Mouse (Mus musculus) gastrocnemius, adult 2 months (tissue): Measurements from ENCODE around the gene Mrpl43. TPM values are rescaled to one million over a fixed set of nuclear protein-coding genes. Genes with fewer than 3 reads are reported as not detected.
A peak's percentile ranks its signal among the peaks of the same experiment; 100 is the strongest.

ENCODE experiments used
- DNase-seq: peaks from one replicate; pipeline ENCODE4 v3.0.0; 2022
- H3K27ac ChIP-seq: fragments of 200-600 bp; 2 replicates; pipeline ENCODE4 v1.8.1; 2022; ENCODE audit warnings: mild to moderate bottlenecking
- H3K4me3 ChIP-seq: fragments of 200-600 bp; 2 replicates; pipeline ENCODE4 v1.8.1; 2022; ENCODE audit warnings: mild to moderate bottlenecking, moderate library complexity
- CTCF ChIP-seq: fragments of 200-600 bp; IDR thresholded peaks from 2 replicates; pipeline ENCODE4 v1.8.1; 2022; ENCODE audit warnings: antibody characterized with exemption, mild to moderate bottlenecking, moderate library complexity
- intact Hi-C: fragments of 180-260 bp; cut with DNase I; formaldehyde crosslinking; loops from one replicate; pipeline ENCODE4 v1.15.1; 2025
- long read RNA-seq, 2 experiments: library from polyadenylated mRNA; stranded (forward); transcript quantifications; one replicate each; pipeline ENCODE4 v2.0.0; 2021
- total RNA-seq, 2 experiments: library from RNA; stranded (reverse); gene quantifications; 2 replicates each; pipeline ENCODE4 v1.2.3; 2021

Gene Mrpl43
- total RNA-seq, result 10 to 100 TPM; 31.0 to 42.5 TPM
- long read RNA-seq, experiment 1, transcript Mrpl43-201 (3 exons, 1,398 nt), result major isoform, 28 of 31 reads
- long read RNA-seq, experiment 1, partial matches to known transcripts, result 2 of 31 reads
- long read RNA-seq, experiment 1, other reads (novel, unspliced or antisense), result 1 of 31 reads
- long read RNA-seq, experiment 2, transcript Mrpl43-201 (3 exons, 1,398 nt), result major isoform, 49 of 54 reads
- long read RNA-seq, experiment 2, partial matches to known transcripts, result 2 of 54 reads
- long read RNA-seq, experiment 2, other reads (novel, unspliced or antisense), result 3 of 54 reads

DNA sequence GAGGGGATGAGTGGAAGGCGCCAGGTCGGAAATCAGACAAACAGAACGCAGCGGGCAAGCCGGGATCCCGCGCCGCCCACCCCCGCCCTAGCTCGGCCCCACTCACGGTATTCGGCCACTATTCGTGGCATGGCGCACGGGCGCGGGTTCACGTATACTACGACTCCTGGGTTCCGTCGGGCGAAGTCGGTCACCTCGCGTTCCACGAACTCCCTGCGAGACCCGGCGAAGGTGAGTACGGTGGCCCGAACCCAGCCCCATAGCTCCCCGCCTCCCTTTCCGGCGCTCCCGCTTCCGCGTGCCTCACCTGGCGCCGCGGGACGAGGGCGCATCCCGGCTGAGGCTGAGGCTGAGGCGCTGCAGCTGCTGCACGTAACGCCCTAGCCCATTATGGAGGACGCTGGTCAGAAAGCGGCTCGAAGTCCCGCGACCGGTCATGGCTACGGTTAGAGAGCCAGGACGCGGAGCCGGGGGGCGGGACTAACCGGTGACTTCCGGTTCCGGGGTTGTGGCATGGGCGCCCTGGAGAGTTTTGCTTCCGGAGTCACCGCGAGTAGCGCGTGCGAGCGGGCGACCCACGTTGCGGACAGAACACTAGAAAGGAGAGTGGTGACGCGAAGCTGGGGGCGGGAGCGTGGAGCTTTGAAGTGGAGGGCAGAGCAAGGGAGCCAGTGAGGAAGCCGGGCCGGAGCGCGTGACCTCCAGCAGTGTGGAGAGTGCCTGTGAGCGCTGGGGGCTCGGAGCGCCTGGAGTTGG, at the start of gene Mrpl43:
Mrpl43 (minus strand) TSS at position 486 of the 756 bp plus-strand sequence.
- intact Hi-C loops, result no loop called here
- H3K4me3 ChIP-seq, result peak within 1 kb of the TSS; percentile 99
- H3K27ac ChIP-seq, result peak within 1 kb of the TSS; percentile 89
- TF ChIP-seq CTCF, result no peak
- DNase-seq, result peak; percentile 98

GRCm38 (mm10) chr19:45054892-45055690, 48.8 kb upstream of the Mrpl43 start:
- no peak for DNase-seq
- 0 out of 2 replicates have a peak overlapping the region, but pooled peaks have one; percentile 1 for H3K27ac ChIP-seq
- H3K4me3 ChIP-seq, result no peak overlapping the region
- no peak for TF ChIP-seq CTCF
- intact Hi-C loops, result no loop called here

DNA sequence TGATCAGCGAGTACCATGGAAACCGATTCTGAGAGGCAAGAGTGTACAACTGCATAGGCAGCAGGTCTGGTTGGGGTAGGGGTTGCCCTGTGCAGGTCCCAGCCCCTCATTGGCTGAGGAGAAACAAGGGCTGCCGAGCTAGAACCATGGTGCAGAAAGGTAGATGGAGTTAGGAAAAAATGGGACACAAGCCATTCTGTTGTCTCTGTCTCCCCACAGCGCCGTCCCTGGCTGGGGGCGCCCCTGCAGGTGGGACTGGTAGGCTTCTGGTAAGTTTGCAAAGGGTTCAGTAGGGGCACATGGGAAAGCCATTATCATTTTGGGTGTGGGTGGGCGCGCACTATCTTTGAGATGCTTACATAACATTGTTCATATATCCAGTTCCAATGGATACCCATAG, 47.2 kb upstream of the Mrpl43 start:
- H3K4me3 ChIP-seq, result no peak overlapping the region
- intact Hi-C loops, result no loop called here

GRCm38 (mm10) chr19:45049523-45049922, 43.3 kb upstream of the Mrpl43 start:
- peak; percentile 38 for DNase-seq
- Histone ChIP-seq H3K27ac (peak overlapping the region; percentile 99), H3K4me3 (peak overlapping the region; percentile 76)
- intact Hi-C loops, result no loop called here
- TF ChIP-seq CTCF, result no peak

More for the DNA sequence above, 47.2 kb upstream of the Mrpl43 start:
- no peak for DNase-seq
- TF ChIP-seq CTCF, result no peak
- H3K27ac ChIP-seq, result no peak overlapping the region

DNA sequence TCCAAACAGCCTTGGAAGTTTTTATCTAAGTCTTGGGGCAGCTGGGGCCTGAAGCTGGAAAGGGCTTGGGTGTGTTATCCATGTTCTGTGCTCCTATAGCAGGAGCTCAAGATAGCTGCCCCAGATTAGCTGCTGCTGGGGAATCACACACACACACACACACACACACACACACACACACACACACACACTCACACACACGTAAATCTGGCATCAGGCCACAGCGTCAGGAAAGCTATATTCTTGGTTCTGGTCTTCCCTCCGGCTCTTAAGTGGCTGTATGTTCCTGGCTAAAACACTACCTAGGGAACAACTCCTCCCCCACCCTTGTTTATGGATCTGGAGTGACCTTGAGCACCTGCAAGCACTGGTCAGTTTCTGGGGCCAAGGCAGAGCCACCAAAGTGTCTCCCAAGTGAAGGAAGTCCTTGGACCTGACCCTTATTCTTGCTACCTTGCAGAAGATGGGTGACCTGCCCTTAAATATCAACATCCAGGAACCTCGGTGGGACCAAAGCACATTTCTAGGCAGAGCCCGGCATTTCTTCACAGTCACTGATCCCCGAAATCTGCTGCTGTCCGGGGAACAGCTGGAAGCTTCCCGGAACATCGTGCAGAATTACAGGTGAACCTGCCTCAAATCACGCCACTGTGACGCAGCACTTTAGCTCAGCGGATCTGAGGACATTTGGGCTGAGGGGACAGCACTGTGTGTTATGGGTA, 42.6 kb upstream of the Mrpl43 start:
- peak; percentile 33 for DNase-seq
- Histone ChIP-seq H3K27ac (peak overlapping the region; percentile 99), H3K4me3 (peak overlapping the region; percentile 76)
- intact Hi-C loops, result no loop called here
- no peak for TF ChIP-seq CTCF

DNA sequence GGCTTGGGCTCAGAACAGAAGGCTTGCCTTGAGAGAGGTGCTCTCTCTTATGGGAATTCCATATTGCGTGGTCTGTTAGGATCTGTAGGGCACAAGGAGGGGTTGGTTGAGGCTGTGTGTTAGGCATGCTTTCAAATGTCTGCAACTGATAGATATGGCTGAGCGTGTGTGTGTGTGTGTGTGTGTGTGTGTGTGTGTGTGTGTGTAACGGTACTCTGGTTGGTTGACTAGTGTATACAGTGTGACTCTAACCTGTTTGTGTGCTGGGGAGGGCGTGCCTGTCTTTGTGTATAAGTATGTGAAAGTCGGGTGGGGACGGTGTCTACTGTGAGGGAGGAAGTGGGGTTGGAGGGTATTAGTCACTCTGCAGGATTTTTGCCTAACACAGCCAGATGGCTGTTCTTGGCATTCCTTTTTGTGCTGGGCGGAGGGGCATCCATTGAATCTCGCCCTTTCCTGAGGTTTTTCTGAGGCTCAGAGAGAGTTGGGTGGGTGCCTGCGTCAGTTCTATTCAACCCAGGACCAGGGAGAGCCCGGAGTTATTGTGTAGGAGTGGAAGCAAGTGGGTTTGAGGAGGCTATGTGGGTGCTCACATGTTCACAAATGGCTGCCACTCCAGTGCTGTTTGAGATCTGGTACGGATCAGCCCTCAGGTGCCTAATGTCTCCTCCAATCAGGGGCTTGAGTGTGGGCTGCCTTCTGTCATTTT, 41.8 kb upstream of the Mrpl43 start:
- peak overlapping the region; percentile 99 for H3K27ac ChIP-seq
- no peak for TF ChIP-seq CTCF
- peak; percentile 67 for DNase-seq
- intact Hi-C loops, result no loop called here
- peak overlapping the region; percentile 76 for H3K4me3 ChIP-seq

DNA sequence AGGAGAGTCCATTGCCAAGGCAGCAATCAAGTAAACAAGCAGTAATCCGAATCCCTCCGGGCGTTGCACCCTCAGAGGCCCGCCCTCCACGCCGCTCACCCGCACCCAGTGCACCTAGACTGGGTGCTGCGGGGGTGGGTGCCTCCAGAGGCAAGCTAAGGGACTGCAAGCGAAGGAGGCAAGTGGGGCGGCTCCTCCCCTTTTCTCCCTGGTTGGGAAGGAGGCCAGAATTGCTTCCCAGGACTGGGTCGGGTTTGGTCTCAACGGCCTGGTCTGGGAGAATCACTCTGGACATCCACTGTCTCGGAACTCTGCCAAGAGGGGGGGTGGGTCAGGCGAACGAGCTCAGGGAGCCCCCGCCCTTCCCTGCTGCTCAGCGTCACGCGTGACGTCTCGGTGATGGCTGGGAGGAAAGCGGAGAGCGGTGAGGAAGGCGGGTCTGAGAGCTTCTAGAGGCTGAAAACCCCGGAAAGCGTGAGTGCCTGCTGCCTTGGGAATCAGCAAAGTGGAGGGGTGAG, 41.2 kb upstream of the Mrpl43 start, which contains the start of gene Sfxn3:
Sfxn3 (plus strand) TSS at position 87 of the 518 bp plus-strand sequence.
- intact Hi-C loops, result no loop called here
- H3K4me3 ChIP-seq, result peak within 1 kb of the TSS; percentile 76
- peak; percentile 78 for TF ChIP-seq CTCF
- peak within 1 kb of the TSS; percentile 99 for H3K27ac ChIP-seq
- peak; percentile 97 for DNase-seq

DNA sequence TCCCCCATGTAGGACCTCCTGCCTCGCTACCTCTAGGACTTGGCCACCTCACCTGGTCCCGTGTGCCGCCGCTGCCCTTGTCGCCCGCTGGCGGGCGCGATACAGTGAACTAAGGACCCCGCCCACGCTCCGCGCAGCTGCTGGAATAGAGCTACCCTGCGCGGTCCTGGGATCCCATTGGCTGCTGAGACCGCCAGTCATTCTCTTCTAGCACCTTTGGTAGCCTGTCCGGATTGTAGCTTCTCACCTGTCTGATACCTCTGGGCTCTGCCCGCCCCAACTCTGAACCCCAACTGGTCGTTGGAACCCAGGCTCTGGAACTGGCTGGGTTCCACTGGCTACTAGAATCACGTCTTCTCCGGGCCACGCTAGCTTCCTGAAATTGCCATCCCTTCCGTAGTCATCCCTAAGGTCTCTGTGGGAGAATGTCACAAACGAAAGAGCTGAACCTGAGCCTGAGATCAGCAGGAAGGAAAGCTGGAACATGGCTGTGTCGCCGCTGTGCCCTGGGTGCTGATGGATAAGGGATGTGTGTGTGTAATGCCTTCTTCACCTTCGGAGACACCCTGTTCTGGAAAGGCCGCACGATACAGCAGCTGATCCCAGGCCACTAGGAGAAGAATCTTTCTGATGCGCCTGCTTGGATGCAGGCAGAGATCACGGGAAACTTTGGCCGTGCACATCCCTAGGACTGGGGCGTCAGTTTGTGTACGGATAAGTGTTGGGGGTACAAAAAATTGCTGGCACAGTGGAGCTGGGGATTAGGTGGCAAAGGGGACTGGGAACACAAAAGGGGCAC, 40.5 kb upstream of the Mrpl43 start:
- Histone ChIP-seq H3K27ac (peak overlapping the region; percentile 99), H3K4me3 (peak overlapping the region; percentile 76)
- intact Hi-C loops, result no loop called here
- DNase-seq, result peak; percentile 95
- TF ChIP-seq CTCF, result peak; percentile 29; the same call in 1 of the 2 replicates

DNA sequence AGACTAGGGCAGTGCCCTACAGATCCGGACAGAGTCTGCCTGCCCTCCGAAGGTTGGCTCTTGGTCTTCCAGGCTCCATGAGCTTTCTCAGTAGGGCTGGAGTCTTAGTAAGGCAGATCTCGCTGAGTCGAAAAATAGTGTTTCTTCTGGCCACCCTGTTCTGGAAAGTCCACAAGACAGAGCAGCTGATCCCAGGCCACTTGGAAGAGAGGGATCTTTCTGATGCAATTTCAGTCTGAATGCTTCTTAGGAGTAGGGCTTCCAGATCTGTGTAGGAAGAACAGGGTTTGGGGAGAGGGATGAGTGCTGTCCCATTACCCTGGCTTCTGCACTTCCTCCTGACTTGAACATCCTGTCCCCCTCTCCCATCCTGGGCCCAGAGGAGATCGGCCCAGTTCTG, 39.4 kb upstream of the Mrpl43 start, which contains the start of gene Pdzd7:
Pdzd7 (minus strand) TSS at position 67 of the 400 bp plus-strand sequence.
- intact Hi-C loops, result no loop called here

GRCm38 (mm10) chr19:45045236-45045635, 39.0 kb upstream of the Mrpl43 start:
- Histone ChIP-seq H3K27ac (peak overlapping the region; percentile 99), H3K4me3 (peak overlapping the region; percentile 76)
- TF ChIP-seq CTCF, result no peak
- DNase-seq, result peak; percentile 92
- intact Hi-C loops, result no loop called here

More for the DNA sequence above, 39.4 kb upstream of the Mrpl43 start, which contains the start of gene Pdzd7:
- DNase-seq, result no peak
- Histone ChIP-seq H3K27ac (peak within 1 kb of the TSS; percentile 99), H3K4me3 (peak within 1 kb of the TSS; percentile 76)
- TF ChIP-seq CTCF, result no peak
